Mouse (Mus musculus) megakaryocyte, embryonic 14.5 days (primary cell): Measurements from ENCODE around the gene Lrpprc.

Source experiments
- FLI1 ChIP-seq: IDR thresholded peaks from 2 replicates; pipeline ENCODE4 v1.6.1; 2012; ENCODE audit warnings: low read length, inconsistent platforms, mixed read lengths
- GATA1 ChIP-seq: IDR thresholded peaks from 3 replicates; pipeline ENCODE4 v1.6.1; 2012; ENCODE audit warnings: mixed read lengths, low read length, inconsistent platforms, borderline replicate concordance

GRCm38 (mm10) chr17:84732612-84733011, 58.0 kb downstream of the Lrpprc start:
- TF ChIP-seq GATA1 (no peak), FLI1 (no peak)
